Mouse (Mus musculus): Measurements from ENCODE around the gene Tmem108.

Gene Tmem108

DNA sequence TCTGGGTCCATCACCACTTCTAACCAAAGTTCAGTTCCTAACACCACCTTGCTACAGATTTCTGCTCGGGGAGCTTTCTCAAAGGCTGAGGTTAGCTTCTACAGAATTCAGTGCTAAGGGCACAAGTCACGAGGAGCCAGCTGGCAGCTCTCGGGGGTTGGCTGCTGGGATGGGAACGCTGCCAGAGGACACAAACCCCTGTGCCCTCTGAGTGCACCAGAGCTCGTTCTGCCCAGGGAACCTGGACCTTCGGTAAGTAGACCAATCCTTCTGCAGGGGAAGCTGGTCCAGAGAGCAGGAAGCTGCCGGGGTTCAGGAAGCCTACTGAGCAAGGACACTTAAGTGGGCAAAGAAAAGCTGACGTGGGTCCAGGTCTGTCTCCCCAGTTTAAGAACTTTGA lies 40.6 kb downstream of the Tmem108 start:
- DNase-seq (ENCODE audit: low read depth, low spot score), result no peak

GRCm38 (mm10) chr9:103720021-103720420 lies 41.6 kb downstream of the Tmem108 start:
- DNase-seq (ENCODE audit: low read depth, low spot score), result no peak

DNA sequence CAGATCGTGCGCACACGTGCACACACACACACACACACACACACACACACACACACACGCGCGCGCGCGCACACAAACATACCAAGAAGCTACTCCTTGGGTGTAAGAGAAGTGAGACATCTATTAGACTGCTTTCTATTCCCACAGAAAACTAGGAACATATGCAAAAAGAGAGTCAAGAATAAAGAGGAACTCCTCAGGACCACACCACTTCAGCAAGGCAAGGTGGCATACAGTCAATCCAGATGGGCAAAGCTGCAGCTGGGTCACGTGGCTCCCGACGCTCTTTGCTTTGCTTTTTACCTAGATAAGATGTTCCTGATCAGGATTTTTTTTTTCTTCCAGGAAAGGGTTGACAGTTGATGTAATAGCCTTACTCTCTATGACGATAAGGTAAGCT lies 45.6 kb downstream of the Tmem108 start:
- DNase-seq (ENCODE audit: low read depth, low spot score), result no peak

DNA sequence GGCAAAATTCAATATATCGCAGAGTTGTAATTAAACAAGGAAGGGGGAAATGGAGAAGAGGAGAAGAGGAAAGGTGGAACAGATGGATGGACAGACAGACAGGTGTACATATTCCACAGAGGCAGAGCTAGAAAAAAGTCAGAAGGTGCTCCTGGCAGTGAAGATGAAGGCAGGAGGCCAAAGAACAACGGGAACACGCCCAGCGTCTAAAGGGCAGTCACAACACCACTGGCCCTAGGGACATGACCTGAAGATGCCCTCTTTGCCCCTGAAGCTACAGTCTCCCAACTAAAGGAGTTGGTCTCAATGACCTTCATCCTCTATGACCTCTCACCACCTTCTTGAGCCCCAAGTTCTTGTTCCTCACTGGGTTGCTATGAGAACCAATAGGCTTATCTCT lies 46.3 kb downstream of the Tmem108 start:
- no peak for DNase-seq (ENCODE audit: low read depth, low spot score)

DNA sequence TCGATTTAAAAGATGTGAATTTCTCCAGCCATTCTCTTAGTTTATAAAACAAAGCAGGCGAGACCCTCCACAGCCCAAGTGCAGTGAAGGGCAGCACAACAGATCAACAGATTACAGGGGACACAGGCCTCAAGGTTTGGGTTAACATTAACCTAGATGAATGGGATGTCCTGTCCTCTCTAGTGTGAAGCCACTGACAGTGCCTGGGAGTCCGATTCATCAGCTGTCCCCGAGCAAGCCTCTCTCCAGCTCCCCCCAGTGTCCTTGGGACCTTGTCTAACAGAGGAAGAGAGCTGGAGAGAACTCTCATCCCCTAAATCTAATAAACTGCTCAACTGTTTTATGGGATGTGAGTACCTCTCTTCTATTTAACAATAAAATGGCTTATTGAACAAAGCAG lies 48.4 kb downstream of the Tmem108 start:
- DNase-seq (ENCODE audit: low read depth, low spot score), result no peak

- DNase-seq (ENCODE audit: low read depth, low spot score), result no peak
These were observed 48.9 kb downstream of the Tmem108 start for GRCm38 (mm10) chr9:103712711-103713110.

- no peak for DNase-seq (ENCODE audit: low read depth, low spot score)
These were observed 51.9 kb downstream of the Tmem108 start for GRCm38 (mm10) chr9:103709694-103710093.

DNA sequence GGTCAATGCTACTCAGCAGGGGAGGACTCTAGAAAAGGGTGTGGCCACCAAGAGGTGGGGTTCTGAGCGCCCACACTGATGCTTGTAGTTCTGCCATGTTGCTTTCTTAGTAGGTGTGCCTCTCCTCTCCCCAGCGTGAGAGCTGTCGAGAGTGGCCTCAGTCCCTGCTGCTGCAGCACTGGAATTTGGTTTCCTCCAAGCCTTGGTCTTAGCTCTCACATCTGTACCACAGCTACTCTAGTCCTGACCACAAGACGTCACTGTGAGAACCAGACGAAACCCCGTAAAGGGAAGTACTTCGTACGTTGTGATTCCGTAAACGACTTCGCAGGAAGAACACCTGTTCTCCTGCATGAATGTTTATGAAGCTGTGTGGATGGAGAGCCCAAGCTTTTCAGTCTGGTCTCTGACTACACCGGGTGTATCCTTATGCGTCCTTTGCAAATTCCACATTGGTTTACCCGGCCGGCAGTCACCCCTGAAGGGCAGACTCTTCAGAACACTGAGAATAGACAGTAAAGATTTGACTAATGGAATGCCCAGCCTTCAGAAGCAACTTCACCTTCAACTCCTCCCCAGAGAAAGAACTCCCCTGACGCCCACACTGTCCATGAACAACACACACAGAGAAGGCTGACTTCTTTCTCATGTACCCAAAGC lies 53.0 kb downstream of the Tmem108 start:
- no peak for DNase-seq (ENCODE audit: low read depth, low spot score)

DNA sequence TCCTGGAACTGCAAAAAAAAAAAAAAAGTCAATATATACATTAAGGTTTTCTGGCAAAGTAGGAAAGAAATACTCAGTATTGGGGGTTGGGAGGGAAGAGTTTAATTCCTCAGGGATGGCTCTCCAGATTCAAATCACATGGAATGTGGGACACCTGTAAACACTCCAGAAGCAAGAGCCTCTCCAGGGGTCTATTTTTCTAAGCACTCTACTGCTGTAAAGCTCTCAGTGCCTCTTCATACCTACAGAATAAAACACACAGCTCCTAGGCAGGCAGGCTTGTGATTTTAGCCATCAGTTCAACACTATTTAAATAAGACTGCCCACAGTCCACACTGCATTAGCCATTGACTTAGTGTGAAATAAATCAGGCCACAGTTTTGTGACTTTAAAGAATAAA lies 53.8 kb downstream of the Tmem108 start:
- no peak for DNase-seq (ENCODE audit: low read depth, low spot score)

DNA sequence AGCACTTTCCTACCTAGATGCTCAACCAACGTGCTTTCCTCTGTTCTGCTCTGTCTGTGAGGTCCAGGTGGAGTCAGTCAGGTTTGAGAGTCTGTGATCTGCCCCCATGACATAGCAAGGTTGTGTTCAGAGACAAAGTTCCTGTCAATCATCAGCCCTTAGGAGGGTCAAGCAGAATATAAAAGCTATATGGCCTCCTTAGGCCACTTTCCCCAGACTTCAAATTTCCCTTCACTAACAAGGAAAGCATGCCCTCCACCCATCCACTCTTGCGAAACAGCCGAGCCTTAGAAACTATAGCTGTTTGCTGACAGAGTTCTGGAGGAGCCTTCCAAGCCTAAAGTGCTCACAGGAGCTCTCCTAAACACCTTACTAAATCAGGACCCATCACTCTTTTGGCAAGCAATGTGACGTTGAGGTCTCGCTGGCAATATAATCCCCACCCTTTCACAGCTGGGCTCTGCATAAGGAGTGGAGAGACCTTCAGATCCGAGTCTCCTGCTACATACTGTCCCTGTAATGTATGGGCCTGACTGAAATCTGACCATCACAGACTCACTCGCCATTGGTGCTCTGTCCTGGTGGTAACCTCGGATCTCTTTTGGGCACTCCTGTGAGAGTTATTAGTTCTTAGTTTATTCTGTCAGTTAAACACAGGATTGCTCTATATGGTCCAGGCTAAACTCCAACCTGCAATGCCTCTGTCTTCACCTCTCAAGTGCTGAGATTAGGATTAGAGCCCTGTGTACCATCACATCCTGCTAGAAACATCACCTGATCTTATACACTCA lies 54.4 kb downstream of the Tmem108 start:
- DNase-seq (ENCODE audit: low read depth, low spot score), result no peak

DNA sequence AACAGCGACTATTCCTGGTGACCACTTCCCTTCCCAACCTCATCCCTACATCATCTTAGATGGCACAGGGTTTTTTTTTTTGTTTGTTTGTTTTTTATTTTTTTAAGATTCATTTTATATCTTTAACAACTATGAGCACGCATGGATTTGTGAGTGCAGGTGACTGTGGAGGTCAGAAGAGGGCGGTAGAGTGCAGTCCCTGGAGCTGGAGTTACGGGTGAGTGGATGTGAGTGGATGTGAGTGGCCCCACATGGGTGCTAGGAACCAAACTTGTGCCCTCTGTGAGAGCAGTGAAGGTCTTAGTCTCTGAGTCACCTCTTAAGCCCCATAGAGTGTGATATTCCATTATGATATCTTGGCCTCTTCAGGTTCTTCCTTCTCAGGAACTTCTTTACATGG lies 55.9 kb downstream of the Tmem108 start:
- no peak for DNase-seq (ENCODE audit: low read depth, low spot score)

GRCm38 (mm10) chr9:103703014-103703413 lies 58.6 kb downstream of the Tmem108 start:
- DNase-seq (ENCODE audit: low read depth, low spot score), result no peak

GRCm38 (mm10) chr9:103702452-103702851 lies 59.2 kb downstream of the Tmem108 start:
- no peak for DNase-seq (ENCODE audit: low read depth, low spot score)

GRCm38 (mm10) chr9:103701448-103701847 lies 60.2 kb downstream of the Tmem108 start:
- no peak for DNase-seq (ENCODE audit: low read depth, low spot score)

DNA sequence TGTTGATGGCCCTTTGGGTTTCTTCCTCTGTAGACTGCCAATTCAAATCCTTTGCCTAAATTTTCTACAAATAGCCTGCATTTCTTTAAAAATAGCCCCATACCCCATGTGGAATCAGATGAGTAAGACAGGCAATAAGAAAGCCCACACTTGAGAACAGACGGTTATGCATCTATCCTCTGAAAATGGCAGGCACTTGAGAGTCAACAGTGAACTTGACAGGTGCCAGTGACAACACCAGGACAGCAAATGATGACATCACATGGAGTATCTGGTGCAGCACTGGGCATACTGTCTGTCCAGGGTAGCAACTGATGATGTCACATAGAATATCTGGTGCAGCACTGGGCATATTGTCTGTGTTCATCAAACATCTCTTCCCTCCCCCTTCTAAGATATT lies 61.4 kb downstream of the Tmem108 start:
- no peak for DNase-seq (ENCODE audit: low read depth, low spot score)

DNA sequence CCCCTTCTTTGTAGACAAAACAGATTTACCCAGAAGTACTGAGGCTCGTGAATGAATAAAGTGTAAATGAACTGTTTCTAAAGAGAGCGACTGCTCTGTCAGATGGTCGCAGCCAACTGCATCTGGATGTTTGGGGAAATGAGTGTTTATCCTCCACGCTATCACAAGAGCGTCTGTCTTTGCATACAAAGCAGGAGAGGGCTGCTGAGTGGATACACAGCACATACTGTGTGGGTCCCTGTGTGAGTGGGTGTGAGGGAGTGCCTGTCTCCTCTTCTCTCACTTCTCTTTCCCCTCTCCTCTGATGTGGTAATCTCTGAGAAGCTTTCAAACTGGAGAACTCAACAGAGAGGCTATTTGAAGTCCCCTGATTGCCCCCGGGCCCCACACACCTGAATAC lies 64.7 kb downstream of the Tmem108 start:
- DNase-seq (ENCODE audit: low read depth, low spot score), result no peak

GRCm38 (mm10) chr9:103693826-103694225 lies 67.8 kb downstream of the Tmem108 start:
- no peak for DNase-seq (ENCODE audit: low read depth, low spot score)

DNA sequence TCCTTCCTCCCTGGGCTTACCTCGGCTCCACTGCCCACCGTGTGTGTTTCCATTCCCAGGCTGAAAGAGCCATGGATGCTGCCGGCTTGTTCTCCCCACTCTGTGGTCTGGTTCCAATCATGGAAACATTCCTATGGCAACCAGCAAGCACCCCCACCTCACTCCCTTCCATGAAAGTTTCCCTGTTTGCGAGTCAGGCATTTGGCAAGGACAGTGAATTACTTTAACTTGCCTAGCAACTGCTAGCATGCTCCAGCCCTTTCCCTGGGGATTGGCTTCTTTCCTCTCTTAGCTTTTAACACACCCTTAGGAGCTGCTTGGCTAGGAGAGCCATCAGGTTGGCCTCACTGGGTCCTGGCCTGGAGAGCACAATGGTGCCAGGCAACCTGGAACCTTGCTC lies 68.9 kb downstream of the Tmem108 start:
- no peak for DNase-seq (ENCODE audit: low read depth, low spot score)

DNA sequence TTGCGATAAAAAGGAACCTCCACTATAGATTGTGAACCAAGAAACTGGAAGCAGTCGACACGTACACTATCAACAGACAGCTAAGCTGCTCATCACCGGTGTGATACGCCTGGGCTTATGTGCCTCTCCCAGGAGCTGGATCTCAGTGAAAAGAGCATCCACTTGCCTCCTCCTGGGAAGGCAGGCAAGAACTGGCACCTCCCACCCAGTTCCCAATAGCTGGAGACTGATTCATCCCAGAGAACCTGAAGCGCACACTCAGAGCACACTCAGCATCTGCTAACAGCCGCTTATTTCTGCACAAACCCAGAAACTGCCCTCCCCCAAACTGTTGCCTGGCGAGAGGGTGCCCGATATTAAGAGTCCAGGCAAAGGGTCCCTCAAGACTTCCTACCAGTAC lies 69.8 kb downstream of the Tmem108 start:
- no peak for DNase-seq (ENCODE audit: low read depth, low spot score)

DNA sequence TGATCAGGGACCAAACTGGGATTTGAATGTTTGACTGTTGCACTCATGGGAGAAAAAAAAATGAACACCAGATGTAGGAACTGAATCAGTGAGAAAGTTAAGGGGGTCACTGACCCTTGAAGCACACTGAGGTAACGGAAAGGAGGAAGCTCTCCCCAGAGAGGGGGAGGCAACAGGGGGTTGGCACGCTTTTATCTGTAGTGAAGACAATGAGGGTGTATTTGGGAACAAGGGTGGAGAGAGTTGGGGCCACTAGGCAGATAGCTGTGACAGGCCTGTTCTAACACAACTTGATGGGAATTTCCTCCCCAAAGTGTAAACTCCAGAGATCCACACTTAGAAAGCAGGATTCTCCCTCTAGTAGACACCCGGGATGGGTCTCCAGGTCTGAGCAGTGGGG lies 71.2 kb downstream of the Tmem108 start:
- no peak for DNase-seq (ENCODE audit: low read depth, low spot score)

DNA sequence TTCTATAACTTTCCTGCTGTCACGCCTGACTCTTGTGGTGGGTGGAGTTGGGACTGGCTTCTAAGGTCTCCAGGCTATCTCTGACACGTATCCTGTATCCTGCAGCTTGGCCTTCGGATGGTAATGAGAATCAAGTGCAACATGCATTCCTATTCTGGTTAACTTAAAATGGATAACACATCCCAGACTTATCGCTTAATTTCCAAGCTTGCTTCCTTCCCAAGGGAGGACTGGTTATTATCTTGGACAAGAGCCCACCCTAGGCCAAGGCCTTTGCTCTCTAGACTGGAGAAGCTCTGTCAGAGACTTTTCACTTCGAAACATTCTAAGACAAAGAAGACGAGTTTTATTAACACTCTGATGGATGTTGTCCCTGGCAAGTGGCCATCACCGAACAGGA lies 71.9 kb downstream of the Tmem108 start:
- no peak for DNase-seq (ENCODE audit: low read depth, low spot score)

- DNase-seq (ENCODE audit: low read depth, low spot score), result no peak
These were observed 72.6 kb downstream of the Tmem108 start for GRCm38 (mm10) chr9:103689006-103689405.

- no peak for DNase-seq (ENCODE audit: low read depth, low spot score)
These were observed 74.5 kb downstream of the Tmem108 start for GRCm38 (mm10) chr9:103687130-103687529.

Measured in retina, postnatal 7 days (tissue).